Mouse (Mus musculus) kidney, postnatal 0 days (tissue): ENCODE measurements around the gene Blzf1. TPM values are rescaled to one million over a fixed set of nuclear protein-coding genes. Genes with fewer than 3 reads are reported as not detected.
A peak's percentile ranks its signal among the peaks of the same experiment; 100 is the strongest.

Experiments
- ATAC-seq: fragments of 200-750 bp; cut with Nextera tagmentation; replicated peaks from 2 replicates; pipeline ENCODE4 v1.8.0; 2017; ENCODE audit warnings: low read depth, moderate number of reproducible peaks, moderate TSS enrichment, moderate library complexity; ENCODE audit not compliant: low FRiP score
- DNase-seq: peaks from one replicate; pipeline ENCODE4 v3.0.0-alpha.2; 2016; ENCODE audit warnings: low spot score
- H3K27ac ChIP-seq: fragments of 300-500 bp; sonication (generic); 2 replicates; pipeline ENCODE4 v1.5.1; 2014; ENCODE audit warnings: mild to moderate bottlenecking
- H3K27me3 ChIP-seq: fragments of 300-500 bp; sonication (generic); 2 replicates; pipeline ENCODE4 v1.6.1; 2014; ENCODE audit warnings: low read length, mixed read lengths; ENCODE audit not compliant: insufficient read depth
- H3K36me3 ChIP-seq: fragments of 300-500 bp; sonication (generic); 2 replicates; pipeline ENCODE4 v1.6.1; 2014; ENCODE audit warnings: low read length, mixed read lengths; ENCODE audit not compliant: insufficient read depth
- H3K4me1 ChIP-seq: fragments of 300-500 bp; sonication (generic); replicated peaks from 2 replicates; pipeline ENCODE4 v1.6.1; 2014; ENCODE audit warnings: antibody characterized with exemption, low read length, mixed read lengths; ENCODE audit not compliant: insufficient read depth
- H3K4me2 ChIP-seq: fragments of 300-500 bp; sonication (generic); 2 replicates; pipeline ENCODE4 v1.6.1; 2014; ENCODE audit warnings: mild to moderate bottlenecking, low read length, moderate library complexity, mixed read lengths
- H3K4me3 ChIP-seq: fragments of 300-500 bp; sonication (generic); replicated peaks from 2 replicates; pipeline ENCODE4 v1.5.1; 2014; ENCODE audit warnings: low read depth, low read length
- H3K9ac ChIP-seq: fragments of 300-500 bp; sonication (generic); 2 replicates; pipeline ENCODE4 v1.6.1; 2014; ENCODE audit warnings: low read depth, low read length
- H3K9me3 ChIP-seq: fragments of 300-500 bp; sonication (generic); replicated peaks from 2 replicates; pipeline ENCODE4 v1.6.1; 2016; ENCODE audit warnings: low read length, inconsistent platforms, mixed read lengths
- CTCF ChIP-seq: IDR thresholded peaks from 2 replicates; pipeline ENCODE4 v1.5.1; 2016; ENCODE audit warnings: antibody characterized with exemption, low read depth, mild to moderate bottlenecking, moderate library complexity
- WGBS: fragments of 180-500 bp; shearing (Covaris S2); extraction: QIAGEN DNeasy Blood & Tissue Kit; methylation state at CpG from one replicate; pipeline ENCODE4 v1.1.7; 2014; 5-methylcytosine and 5-hydroxymethylcytosine counted together
- polyA plus RNA-seq: library from polyadenylated mRNA; unstranded; fragments of >200 nt; fragmentation: Nextera tagmentation; extraction: Ambion mirVana; gene quantifications from 2 replicates; pipeline ENCODE4 v1.2.1, GENCODE M21; 2015

Blzf1 gene
- polyA plus RNA-seq, 1 experiment from 2014 or later = 25.0 TPM

DNA sequence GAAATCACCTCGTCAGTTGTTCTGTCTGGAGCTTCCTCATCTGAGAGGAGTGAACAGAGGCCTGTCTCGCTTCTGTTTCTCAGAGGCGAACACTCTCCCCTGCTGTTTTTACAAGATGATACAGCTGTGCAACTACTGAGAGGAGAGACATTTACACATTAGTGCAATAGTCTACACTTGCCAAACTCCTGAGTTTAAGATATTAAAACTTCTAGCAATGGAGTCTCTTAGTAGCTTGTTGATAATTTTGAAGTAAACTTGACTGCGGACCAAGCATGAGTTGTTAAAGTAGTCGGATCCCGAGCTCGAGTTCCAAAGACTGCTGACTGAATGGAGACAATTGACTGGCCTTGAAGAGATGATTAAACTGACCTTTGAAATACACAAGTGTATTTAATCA lies 20.5 kb upstream of the Blzf1 start:
- ATAC-seq = no peak

DNA sequence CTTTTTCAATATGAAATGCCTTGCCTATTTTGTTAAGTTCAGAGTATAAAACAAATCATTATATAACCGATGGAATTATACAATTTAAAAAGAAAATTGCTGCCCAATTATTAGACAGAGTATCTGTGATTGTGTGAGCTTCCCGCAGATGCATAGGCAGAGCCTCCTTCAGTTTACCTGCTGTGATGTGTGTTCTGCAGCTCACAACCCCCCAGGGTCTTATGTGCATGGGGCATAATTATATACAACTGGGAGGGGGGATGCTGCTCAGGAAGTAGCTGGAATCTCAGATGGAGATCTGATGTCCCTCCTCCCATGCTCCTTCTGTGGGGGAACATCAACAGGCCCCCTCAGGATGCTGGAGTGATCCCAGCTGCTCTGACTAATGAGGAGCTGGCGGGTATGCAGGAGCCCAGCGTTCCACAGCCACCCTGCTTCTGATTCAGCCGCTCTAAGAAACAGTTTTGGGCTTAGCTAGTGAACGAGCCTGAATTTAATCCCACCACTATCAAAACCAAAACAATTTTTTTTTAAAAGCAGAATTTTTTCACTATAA lies 19.4 kb upstream of the Blzf1 start:
- no peak for TF ChIP-seq CTCF
- 52% methylated on average over 6 of the region's 6 CpGs for WGBS
- no peak; the same call in 1 of the 2 replicates for ATAC-seq

More for the DNA sequence above, 20.5 kb upstream of the Blzf1 start:
- no peak overlapping the region for H3K4me3 ChIP-seq
- TF ChIP-seq CTCF = no peak
- H3K4me1 ChIP-seq = no peaks in the 10 kb centered on the region
- H3K9me3 ChIP-seq = no peaks in the 10 kb centered on the region
- WGBS = 76% methylated on average over 7 of the region's 7 CpGs
- no peak for DNase-seq
- no peak overlapping the region for H3K27ac ChIP-seq
- no peak overlapping the region for H3K4me2 ChIP-seq
- no peak overlapping the region for H3K9ac ChIP-seq
- no peaks in the 10 kb centered on the region for H3K27me3 ChIP-seq
- peaks cover 9% of the 10 kb centered on the region; the same call in 1 of the 2 replicates for H3K36me3 ChIP-seq

DNA sequence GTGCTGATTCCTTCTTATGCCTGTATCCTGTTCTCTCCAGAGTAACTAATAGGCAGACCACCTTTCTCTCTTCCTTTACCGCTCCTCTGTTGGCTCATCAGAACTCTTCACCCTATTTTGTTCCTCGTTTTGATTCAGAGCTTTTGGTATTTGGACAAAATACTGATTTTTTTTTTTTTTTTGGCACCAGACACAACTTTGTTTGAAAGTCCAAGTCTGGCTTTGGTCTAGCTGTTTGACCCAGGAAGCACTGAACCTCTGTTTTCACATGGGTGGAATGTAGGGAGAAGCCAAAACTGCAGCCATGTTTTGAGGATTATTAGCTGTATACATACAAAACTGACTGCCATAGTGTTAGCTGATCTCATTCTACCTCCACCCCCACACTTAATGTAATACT lies 17.6 kb upstream of the Blzf1 start:
- no peak for ATAC-seq
- H3K36me3 ChIP-seq = 0 out of 2 replicates have a peak, but pooled peaks cover 3% of the 10 kb centered on the region
- no peak overlapping the region for H3K4me2 ChIP-seq
- no peak overlapping the region for H3K27ac ChIP-seq
- no peaks in the 10 kb centered on the region for H3K27me3 ChIP-seq
- peak; percentile 21 for DNase-seq
- peaks cover 7% of the 10 kb centered on the region; the same call in 1 of the 2 replicates for H3K4me1 ChIP-seq
- H3K4me3 ChIP-seq = no peak overlapping the region
- H3K9ac ChIP-seq = no peak overlapping the region
- TF ChIP-seq CTCF = no peak
- 73% methylated on average over 2 of the region's 2 CpGs for WGBS
- H3K9me3 ChIP-seq = no peaks in the 10 kb centered on the region

More for the DNA sequence above, 19.4 kb upstream of the Blzf1 start:
- no peak overlapping the region for H3K4me2 ChIP-seq
- 0 out of 2 replicates have a peak, but pooled peaks cover 9% of the 10 kb centered on the region for H3K36me3 ChIP-seq
- no peak overlapping the region for H3K9ac ChIP-seq
- no peaks in the 10 kb centered on the region for H3K27me3 ChIP-seq
- H3K27ac ChIP-seq = no peak overlapping the region
- peak; percentile 51 for DNase-seq
- 0 out of 2 replicates have a peak, but pooled peaks cover 3% of the 10 kb centered on the region for H3K4me1 ChIP-seq
- no peaks in the 10 kb centered on the region for H3K9me3 ChIP-seq
- H3K4me3 ChIP-seq = no peak overlapping the region

DNA sequence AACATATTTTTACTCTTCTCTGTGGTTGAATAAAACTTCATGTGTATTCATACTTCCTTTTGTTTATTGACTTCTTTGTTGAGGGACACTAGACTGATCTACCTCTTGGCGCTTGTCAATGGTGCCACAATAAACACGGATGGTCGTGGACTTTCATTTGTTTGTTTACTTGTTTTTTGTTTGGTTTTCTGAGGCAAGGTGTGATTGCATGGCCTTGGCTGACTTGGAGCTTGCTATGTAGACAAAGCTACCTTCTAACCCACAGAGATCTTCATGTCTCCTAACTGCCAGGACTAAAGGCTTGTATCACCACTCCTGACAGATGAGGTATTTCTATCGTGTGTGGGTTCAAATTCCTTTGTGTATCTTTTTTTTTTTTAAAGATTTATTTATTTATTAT lies 16.9 kb upstream of the Blzf1 start:
- no peaks in the 10 kb centered on the region for H3K27me3 ChIP-seq
- DNase-seq (no peak), ATAC-seq (no peak)
- TF ChIP-seq CTCF = no peak
- no peak overlapping the region for H3K4me3 ChIP-seq
- H3K4me1 ChIP-seq = peaks cover 7% of the 10 kb centered on the region; the same call in 1 of the 2 replicates
- H3K9ac ChIP-seq = no peak overlapping the region
- H3K4me2 ChIP-seq = no peak overlapping the region
- H3K36me3 ChIP-seq = 0 out of 2 replicates have a peak, but pooled peaks cover 3% of the 10 kb centered on the region
- no peak overlapping the region for H3K27ac ChIP-seq
- no peaks in the 10 kb centered on the region for H3K9me3 ChIP-seq
- 80% methylated on average over 4 of the region's 4 CpGs for WGBS

DNA sequence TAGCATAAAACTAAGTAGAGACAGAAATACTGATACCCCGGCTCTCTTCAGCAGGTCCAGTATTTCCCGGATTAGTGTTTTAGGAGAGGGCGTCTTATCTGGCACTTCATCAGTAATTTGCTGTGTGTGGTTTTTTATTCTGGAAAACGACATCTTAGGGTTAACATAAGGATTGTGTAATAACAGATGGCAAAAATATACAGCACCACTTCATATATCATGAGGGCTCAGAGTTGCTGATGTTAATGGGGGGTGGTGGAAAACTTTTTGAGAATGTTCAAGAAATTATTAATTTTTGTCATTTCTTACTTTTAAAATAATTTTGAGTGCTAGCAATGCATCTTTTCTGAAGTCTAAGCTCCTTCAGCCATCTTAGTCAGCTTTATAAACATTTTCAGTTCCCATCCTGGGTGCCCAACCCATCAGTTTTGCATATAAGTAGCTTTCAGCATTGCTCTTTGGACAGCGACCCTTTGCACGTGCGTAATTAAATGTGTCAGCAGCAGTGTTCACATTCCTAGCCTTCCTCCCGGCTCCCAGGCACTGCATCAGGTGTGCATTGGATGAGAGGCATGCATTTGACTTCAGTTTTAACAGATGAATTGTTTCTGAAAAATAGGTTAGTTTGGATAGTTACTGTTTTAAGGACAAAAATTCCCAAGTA lies 15.8 kb upstream of the Blzf1 start:
- 64% methylated on average over 8 of the region's 8 CpGs for WGBS
- Histone ChIP-seq H3K9me3 (no peaks in the 10 kb centered on the region), H3K27ac (no peak overlapping the region), H3K27me3 (no peaks in the 10 kb centered on the region), H3K4me1 (peaks cover 7% of the 10 kb centered on the region; the same call in 1 of the 2 replicates), H3K4me2 (no peak overlapping the region), H3K4me3 (no peak overlapping the region), H3K9ac (no peak overlapping the region), H3K36me3 (no peaks in the 10 kb centered on the region)
- no peak for TF ChIP-seq CTCF
- peak; percentile 32 for DNase-seq
- ATAC-seq = no peak

DNA sequence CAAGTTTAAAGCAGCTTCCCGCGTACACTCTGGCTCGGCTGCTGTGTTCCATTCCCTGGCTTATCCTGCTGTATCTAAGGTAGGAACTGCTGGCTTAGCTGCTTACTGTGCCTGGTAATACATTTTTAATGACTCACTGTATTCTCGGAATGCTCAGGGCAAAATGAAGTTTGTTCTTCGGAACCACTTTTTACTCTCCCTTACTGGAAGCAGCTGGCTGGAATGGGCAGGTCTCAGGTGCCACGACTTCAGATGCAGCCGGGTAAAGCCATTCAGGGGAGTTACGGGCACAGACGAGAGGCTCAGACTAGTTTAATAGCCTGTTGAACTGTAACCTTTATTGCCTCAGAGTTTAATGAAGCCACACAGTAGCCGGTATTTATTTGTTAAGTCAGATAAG lies 14.1 kb upstream of the Blzf1 start:
- Histone ChIP-seq H3K4me1 (peaks cover 7% of the 10 kb centered on the region; the same call in 1 of the 2 replicates), H3K27me3 (no peaks in the 10 kb centered on the region), H3K27ac (peak overlapping the region; percentile 54; the same call in 1 of the 2 replicates), H3K9ac (no peak overlapping the region), H3K36me3 (peaks cover 3% of the 10 kb centered on the region; the same call in 1 of the 2 replicates), H3K4me3 (no peak overlapping the region), H3K4me2 (no peak overlapping the region), H3K9me3 (no peaks in the 10 kb centered on the region)
- 50% methylated on average over 10 of the region's 10 CpGs for WGBS
- peak; percentile 81 for ATAC-seq
- DNase-seq = peak; percentile 44
- no peak for TF ChIP-seq CTCF
